Mouse (Mus musculus): ENCODE data around the gene Cxxc4. TPM values are rescaled to one million over a fixed set of nuclear protein-coding genes. Genes with fewer than 3 reads are reported as not detected.

Cxxc4 gene
- 0.02 TPM for polyA plus RNA-seq (2012; fragmentation: generic; extraction: Trizol)
- long read RNA-seq, experiment 1 = 0 reads
- long read RNA-seq, experiment 2 = 0 reads

DNA sequence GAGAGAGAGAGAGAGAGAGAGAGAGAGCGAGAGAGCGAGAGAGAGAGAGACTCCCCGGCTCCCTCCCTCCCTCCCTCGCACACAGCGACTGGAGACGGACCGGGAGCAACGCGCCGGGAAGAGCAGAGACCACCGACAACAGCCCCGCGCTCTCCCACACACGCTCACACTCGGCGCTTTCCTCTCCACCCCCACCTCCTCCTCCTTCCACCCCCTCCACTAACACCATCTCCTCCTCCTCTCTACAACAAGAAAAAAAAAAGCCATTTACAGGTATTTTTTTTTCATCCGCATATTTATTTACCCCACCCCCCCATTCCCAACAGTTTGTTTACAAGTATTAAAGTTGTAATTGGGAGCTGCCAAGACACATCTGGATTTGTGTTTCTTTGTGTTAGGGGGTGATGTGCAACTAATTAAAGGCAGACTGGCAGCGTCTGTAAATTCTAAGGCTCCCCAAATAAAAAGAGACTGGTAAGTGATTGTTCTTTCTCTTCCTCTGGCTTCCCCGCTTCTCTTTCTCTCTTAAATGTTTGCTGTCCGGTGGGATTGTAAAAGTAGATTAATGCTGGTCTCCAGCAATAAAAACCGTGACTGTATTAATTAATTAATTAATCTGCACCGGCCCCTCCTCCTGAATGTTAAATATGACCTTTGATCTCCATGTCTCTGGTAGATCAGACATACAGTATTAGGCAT is at the start of gene Cxxc4:
Cxxc4 (plus strand) TSS at position 71 of the 699 bp plus-strand sequence.
- H3K4me3 ChIP-seq (ENCODE audit: insufficient read depth, poor library complexity, severe bottlenecking) = peak within 1 kb of the TSS; percentile 30
- no peaks in the 10 kb centered on the region for H3K36me3 ChIP-seq (ENCODE audit: control insufficient read depth, insufficient read depth)
- H3K27me3 ChIP-seq (ENCODE audit: control insufficient read depth, insufficient read depth, insufficient read length) = no peaks in the 10 kb centered on the region
- H3ac ChIP-seq (ENCODE audit: control insufficient read depth, insufficient read length, low read depth) = peak within 1 kb of the TSS; percentile 23
- no peaks in the 10 kb centered on the region for H3K79me2 ChIP-seq (ENCODE audit: control insufficient read depth, insufficient read depth)
- TF ChIP-seq USF1 (IDR thresholded peaks at IDR 0.05; ENCODE audit: low read depth) (no peak), CTCF (IDR thresholded peaks at IDR 0.05; ENCODE audit: control insufficient read depth, insufficient read depth, insufficient read length) (no peak), FOSL1 (IDR thresholded peaks at IDR 0.05; ENCODE audit: insufficient read depth, low read length, poor library complexity, severe bottlenecking) (no peak), MAX (IDR thresholded peaks at IDR 0.05) (no peak), CEBPB (IDR thresholded peaks at IDR 0.05; ENCODE audit: low read depth) (no peak), MYOG (IDR thresholded peaks at IDR 0.05; ENCODE audit: control insufficient read depth, extremely low read depth, insufficient read length) (no peak), MYOD1 (IDR thresholded peaks at IDR 0.05; ENCODE audit: control insufficient read depth, insufficient read length, low read depth) (no peak)
- H3K79me3 ChIP-seq (ENCODE audit: low read depth) = no peaks in the 10 kb centered on the region

DNA sequence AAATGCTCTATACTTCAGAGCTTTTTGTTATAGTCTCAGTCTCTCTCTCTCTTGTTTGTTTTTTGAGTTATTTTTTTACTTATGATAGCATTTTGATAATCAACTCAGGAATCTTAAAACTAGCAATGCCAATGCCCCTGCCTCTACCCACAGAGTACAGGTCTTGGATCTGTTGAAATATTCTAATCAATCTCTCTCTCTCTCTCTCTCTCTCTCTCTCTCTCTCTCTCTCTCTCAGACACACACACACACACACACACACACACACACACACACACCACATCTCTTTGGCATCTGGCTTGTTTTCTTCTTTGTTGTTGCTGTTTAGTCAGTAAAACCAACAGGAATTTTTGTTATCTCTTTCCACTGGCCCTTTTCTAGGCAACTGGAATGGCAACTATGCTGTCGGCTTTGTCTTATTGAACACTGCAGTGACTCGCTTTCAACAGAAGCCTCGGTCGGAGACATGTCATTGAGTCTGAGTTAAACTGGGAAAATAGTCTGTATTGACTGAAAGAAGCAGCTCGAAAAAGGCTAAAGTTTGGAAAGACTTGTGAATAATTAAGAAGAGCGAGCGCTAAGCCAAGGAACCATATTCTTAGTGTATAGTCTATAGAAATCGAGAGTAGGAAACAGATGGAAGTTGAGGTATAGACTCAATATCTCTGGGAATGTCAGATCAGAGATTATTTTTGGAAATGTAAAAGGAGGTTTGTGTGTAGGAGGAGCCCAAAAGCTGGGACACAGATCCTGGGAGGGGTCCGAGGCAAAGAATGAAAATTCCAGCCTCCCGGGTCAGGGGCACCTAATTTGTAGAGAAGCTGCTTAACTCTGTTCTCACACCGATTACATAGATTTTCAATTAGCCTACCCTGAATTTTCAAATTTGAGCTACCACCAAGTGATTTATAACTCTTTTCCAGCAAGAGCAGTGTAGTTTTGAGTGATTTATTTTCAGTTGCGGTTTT is 47.0 kb upstream of the Cxxc4 start:
- Histone ChIP-seq H3K79me2 (ENCODE audit: control insufficient read depth, insufficient read depth) (no peaks in the 10 kb centered on the region), H3K36me3 (ENCODE audit: control insufficient read depth, insufficient read depth) (no peaks in the 10 kb centered on the region), H3ac (ENCODE audit: control insufficient read depth, insufficient read length, low read depth) (no peak overlapping the region), H3K27me3 (ENCODE audit: control insufficient read depth, insufficient read depth, insufficient read length) (no peaks in the 10 kb centered on the region), H3K4me3 (ENCODE audit: insufficient read depth, poor library complexity, severe bottlenecking) (no peak overlapping the region), H3K79me3 (ENCODE audit: low read depth) (no peaks in the 10 kb centered on the region)
- TF ChIP-seq MAX (IDR thresholded peaks at IDR 0.05) = no peak
- TF ChIP-seq CTCF (IDR thresholded peaks at IDR 0.05; ENCODE audit: control insufficient read depth, insufficient read depth, insufficient read length) = no peak

DNA sequence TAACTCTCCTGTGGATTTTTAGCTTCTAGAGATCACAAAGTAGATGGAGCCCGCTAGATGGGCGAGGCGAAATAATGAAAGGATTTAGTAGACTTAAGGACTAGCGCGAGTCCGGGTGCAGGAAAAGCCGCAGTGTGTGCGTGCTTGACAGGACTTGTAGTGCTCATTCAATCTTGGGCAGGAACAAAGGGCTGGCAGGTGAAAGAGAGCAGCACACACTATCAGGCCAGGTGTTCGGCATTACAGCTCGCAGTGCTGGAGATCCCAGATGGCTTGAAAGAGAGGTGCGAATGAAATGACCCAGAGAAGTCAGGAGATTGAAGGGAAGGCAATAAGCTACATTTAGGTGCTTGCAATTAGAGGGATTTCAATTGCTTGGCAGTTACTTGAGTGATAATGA is 46.2 kb upstream of the Cxxc4 start:
- no peak overlapping the region for H3K4me3 ChIP-seq (ENCODE audit: insufficient read depth, poor library complexity, severe bottlenecking)
- TF ChIP-seq MAX (IDR thresholded peaks at IDR 0.05) = no peak
- TF ChIP-seq MYOG (IDR thresholded peaks at IDR 0.05; ENCODE audit: control insufficient read depth, extremely low read depth, insufficient read length) = no peak
- TF ChIP-seq USF1 (IDR thresholded peaks at IDR 0.05; ENCODE audit: low read depth) = no peak
- no peak for TF ChIP-seq CTCF (IDR thresholded peaks at IDR 0.05; ENCODE audit: control insufficient read depth, insufficient read depth, insufficient read length)
- no peak for TF ChIP-seq FOSL1 (IDR thresholded peaks at IDR 0.05; ENCODE audit: insufficient read depth, low read length, poor library complexity, severe bottlenecking)
- TF ChIP-seq MYOD1 (IDR thresholded peaks at IDR 0.05; ENCODE audit: control insufficient read depth, insufficient read length, low read depth) = no peak
- no peak for TF ChIP-seq CEBPB (IDR thresholded peaks at IDR 0.05; ENCODE audit: low read depth)

DNA sequence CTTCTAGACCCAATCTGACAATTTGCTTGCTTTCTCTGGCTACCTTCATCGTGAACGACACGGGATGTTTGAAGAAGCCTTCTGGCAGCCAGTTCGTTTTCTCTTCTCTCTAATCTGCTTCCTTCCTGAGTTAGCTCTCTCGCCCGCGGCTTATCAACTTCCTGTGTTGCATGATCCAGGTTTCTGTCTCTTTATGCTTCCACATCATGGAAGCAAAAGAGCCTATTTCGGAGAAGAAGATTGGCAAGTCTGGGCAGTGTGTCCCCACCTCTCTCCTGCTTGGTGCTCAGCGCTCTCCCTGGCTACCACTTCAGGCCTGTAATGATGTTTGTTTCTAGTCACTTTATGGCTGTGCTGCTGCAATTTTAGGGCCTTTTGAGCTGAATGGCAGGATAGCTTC is 36.4 kb upstream of the Cxxc4 start:
- Histone ChIP-seq H3K79me3 (ENCODE audit: low read depth) (no peaks in the 10 kb centered on the region), H3ac (ENCODE audit: control insufficient read depth, insufficient read length, low read depth) (no peak overlapping the region), H3K4me3 (ENCODE audit: insufficient read depth, poor library complexity, severe bottlenecking) (no peak overlapping the region), H3K36me3 (ENCODE audit: control insufficient read depth, insufficient read depth) (no peaks in the 10 kb centered on the region), H3K27me3 (ENCODE audit: control insufficient read depth, insufficient read depth, insufficient read length) (no peaks in the 10 kb centered on the region), H3K79me2 (ENCODE audit: control insufficient read depth, insufficient read depth) (no peaks in the 10 kb centered on the region)
- TF ChIP-seq MYOD1 (IDR thresholded peaks at IDR 0.05; ENCODE audit: control insufficient read depth, insufficient read length, low read depth) (no peak), CTCF (IDR thresholded peaks at IDR 0.05; ENCODE audit: control insufficient read depth, insufficient read depth, insufficient read length) (no peak), MYOG (IDR thresholded peaks at IDR 0.05; ENCODE audit: control insufficient read depth, extremely low read depth, insufficient read length) (no peak)

More for the DNA sequence above, 46.2 kb upstream of the Cxxc4 start:
- H3ac ChIP-seq (ENCODE audit: control insufficient read depth, insufficient read length, low read depth) = no peak overlapping the region
- H3K79me3 ChIP-seq (ENCODE audit: low read depth) = no peaks in the 10 kb centered on the region
- no peaks in the 10 kb centered on the region for H3K27me3 ChIP-seq (ENCODE audit: control insufficient read depth, insufficient read depth, insufficient read length)
- no peaks in the 10 kb centered on the region for H3K79me2 ChIP-seq (ENCODE audit: control insufficient read depth, insufficient read depth)
- H3K36me3 ChIP-seq (ENCODE audit: control insufficient read depth, insufficient read depth) = no peaks in the 10 kb centered on the region

DNA sequence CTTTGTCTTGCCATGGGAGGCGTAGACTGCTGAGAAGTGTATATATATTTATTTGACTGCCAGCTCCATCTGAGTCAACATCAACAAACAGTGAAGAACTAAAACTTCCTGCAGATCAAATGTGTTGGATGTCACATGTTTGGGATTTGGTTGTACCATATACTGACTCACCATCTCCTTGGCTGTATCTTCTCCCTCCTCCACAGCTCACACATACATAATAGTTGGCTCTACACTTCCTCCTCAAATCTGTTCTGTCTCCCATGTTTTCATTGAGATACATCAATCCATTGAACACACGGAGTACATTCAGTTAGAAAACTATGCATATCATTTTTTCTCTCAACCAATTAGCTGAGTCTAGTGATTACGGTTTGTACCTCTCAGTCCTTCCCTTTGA is 29.7 kb upstream of the Cxxc4 start:
- no peaks in the 10 kb centered on the region for H3K36me3 ChIP-seq (ENCODE audit: control insufficient read depth, insufficient read depth)
- no peaks in the 10 kb centered on the region for H3K79me3 ChIP-seq (ENCODE audit: low read depth)
- H3K79me2 ChIP-seq (ENCODE audit: control insufficient read depth, insufficient read depth) = no peaks in the 10 kb centered on the region
- H3K4me3 ChIP-seq (ENCODE audit: insufficient read depth, poor library complexity, severe bottlenecking) = no peak overlapping the region
- TF ChIP-seq CEBPB (IDR thresholded peaks at IDR 0.05; ENCODE audit: low read depth) (no peak), MYOG (IDR thresholded peaks at IDR 0.05; ENCODE audit: control insufficient read depth, extremely low read depth, insufficient read length) (no peak), MYOD1 (IDR thresholded peaks at IDR 0.05; ENCODE audit: control insufficient read depth, insufficient read length, low read depth) (no peak), MAX (IDR thresholded peaks at IDR 0.05) (no peak), CTCF (IDR thresholded peaks at IDR 0.05; ENCODE audit: control insufficient read depth, insufficient read depth, insufficient read length) (no peak), FOSL1 (IDR thresholded peaks at IDR 0.05; ENCODE audit: insufficient read depth, low read length, poor library complexity, severe bottlenecking) (no peak), USF1 (IDR thresholded peaks at IDR 0.05; ENCODE audit: low read depth) (no peak)
- no peak overlapping the region for H3ac ChIP-seq (ENCODE audit: control insufficient read depth, insufficient read length, low read depth)
- H3K27me3 ChIP-seq (ENCODE audit: control insufficient read depth, insufficient read depth, insufficient read length) = no peaks in the 10 kb centered on the region
